Mouse (Mus musculus): Measurements from ENCODE around the gene Hoxa9.

The Hoxa9 gene

DNA sequence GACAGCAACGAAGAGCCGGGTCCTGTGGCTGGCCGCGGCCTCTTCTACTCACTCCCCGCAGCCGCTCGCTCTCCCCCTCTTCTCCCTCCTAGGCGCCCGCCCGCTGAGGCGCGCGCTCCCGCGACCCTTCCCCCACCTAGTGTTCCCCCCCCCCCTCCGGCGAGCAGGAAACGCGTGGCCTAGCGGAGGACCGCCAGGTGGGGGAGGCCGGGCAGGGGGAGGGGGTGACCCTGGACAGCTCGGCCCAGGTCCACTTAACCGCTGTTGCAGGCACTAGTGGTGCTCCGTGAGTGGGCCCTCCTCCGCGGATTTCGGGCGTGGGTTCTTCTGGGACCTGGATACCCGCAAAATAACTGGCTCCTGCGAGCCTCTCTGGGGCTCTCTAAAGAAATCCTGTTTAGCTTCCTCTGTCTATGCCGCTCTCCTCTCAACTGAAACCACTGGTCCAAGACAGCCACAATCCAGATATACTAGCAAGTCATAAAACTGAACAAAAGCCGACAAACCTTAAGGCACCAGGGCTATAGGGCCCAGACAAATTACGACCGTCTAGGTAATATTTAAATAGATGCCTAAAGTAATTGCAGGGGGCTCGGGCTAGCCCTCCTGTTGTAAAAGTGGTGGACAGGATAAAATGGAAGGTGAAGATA is at the start of gene Hoxa9:
TSS of gene Hoxa9 (minus strand) at position 574 of the 650 bp plus-strand sequence.
- DNase-seq (ENCODE audit: low read depth, low spot score): no peak

DNA sequence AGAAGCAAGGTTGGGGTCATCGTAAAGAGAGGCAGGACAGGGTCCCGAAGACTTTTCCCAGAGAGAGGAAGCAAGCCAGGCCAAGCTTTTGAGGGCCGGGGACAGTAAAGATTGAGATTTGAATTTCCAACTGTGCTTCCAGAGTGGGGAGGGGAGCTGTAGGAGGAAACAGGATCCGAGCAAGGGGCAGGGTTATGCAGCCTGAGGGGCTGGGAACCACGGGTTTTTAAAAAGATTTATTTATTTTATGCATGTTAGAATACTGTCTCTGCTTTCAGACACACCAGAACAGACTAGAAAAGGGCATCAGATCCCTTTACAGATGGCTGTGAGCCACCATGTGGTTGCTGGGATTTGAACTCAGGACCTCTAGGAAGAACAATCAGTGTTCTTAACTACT is 46.0 kb upstream of the Hoxa9 start:
- no peak for DNase-seq (ENCODE audit: low read depth, low spot score)

DNA sequence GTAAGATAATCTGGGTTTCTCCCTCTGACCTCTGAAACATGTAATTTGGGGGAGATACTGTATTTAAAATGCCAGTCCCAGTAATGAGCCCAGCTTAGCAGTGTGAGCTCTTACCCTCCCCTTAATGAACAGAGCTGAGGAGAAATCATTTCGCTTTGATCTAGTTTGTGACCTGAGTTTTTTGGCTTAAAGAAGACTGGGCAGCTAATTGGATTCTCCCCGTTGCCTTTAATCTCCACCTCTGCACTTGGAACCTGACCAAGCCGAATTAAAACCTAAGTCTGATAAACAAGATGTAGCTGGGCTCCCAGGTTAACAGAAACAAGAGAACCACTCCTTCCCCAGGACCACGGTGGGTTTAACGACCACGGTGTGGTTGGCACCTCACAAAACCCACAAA is 45.5 kb upstream of the Hoxa9 start:
- no peak for DNase-seq (ENCODE audit: low read depth, low spot score)

DNA sequence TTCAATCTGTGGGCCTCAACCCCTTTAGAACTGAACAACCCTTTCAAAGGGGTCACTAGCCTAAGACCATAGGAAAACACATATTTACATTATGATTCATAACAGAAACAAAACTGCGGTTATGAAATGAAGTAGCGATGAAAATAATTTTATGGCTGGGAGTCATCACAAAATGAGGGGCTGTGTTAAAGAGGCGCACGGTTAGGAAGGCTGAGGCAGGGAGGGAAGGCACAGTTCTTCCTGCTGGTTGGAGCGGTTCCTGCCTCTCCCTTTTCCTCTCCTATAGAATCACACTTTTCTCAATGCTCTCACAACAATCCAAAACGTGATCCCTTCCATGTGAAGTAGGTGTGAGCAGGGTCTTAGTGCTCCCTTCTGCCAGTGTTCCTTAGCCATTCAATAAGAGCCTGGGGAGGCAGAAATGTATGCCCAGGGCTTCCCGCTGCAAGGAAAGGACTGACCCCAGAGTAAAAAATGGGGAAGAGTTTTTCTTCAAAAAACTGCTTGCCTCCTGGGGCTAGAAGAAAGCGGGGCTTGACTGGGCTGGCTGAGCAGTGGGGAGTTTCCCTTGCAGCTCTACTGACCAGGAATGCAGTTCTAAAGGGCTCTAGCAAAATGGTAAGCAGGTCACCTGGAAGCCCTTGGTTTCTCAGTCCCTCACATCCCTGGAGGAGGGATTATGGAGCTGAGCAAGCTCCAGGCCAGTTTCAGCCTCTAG is 44.8 kb upstream of the Hoxa9 start:
- DNase-seq (ENCODE audit: low read depth, low spot score): no peak

DNA sequence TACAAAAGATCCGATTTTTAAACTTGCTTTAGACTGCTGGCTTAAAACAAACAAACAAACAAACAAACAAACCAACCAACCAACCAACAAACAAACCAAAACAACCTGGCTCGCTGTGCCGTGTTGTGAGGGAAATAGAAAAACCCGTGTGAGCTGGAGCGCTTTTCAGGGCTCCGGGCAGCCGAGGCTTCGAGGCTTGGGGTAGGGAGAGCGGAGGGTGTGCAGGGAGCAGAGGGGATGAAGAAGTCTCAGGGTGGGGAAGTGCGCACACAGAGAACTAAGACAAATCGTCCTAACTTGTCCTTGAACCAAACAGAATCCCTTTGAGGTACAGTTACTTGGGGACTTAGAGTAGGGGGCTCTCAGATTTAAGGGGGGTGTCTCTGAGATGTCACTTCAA is 43.7 kb upstream of the Hoxa9 start:
- no peak for DNase-seq (ENCODE audit: low read depth, low spot score)

DNA sequence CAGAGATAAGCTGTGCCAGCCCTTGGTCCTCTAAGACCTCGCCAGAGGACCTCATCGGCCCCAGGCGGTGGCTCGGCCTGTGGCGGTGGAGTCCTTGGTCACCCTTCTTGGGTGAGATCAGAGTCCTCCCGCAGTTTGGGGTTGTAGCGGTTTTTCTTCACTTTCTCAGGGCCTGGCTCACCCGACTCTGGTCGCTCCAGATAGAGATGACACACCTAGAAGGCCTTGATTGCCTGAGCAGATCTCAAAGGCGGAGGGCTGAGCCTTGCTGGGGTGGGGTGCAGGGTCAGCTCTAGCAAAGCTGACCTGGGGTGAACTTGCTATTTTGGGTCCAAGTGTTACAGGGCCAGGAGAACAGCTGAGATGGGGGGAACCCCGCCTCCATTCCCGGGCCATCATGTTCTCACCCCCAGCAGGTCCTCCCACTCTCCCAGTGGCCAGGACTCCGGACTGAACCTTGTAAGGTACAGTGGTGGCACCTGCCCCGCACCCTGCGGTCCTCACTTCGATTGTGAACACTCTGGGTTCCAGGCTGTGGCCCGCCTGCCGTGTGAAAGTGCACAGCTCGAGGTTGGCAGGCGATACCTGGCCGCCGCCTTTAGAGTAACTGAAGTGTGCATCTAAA is 42.9 kb upstream of the Hoxa9 start:
- DNase-seq (ENCODE audit: low read depth, low spot score): no peak

DNA sequence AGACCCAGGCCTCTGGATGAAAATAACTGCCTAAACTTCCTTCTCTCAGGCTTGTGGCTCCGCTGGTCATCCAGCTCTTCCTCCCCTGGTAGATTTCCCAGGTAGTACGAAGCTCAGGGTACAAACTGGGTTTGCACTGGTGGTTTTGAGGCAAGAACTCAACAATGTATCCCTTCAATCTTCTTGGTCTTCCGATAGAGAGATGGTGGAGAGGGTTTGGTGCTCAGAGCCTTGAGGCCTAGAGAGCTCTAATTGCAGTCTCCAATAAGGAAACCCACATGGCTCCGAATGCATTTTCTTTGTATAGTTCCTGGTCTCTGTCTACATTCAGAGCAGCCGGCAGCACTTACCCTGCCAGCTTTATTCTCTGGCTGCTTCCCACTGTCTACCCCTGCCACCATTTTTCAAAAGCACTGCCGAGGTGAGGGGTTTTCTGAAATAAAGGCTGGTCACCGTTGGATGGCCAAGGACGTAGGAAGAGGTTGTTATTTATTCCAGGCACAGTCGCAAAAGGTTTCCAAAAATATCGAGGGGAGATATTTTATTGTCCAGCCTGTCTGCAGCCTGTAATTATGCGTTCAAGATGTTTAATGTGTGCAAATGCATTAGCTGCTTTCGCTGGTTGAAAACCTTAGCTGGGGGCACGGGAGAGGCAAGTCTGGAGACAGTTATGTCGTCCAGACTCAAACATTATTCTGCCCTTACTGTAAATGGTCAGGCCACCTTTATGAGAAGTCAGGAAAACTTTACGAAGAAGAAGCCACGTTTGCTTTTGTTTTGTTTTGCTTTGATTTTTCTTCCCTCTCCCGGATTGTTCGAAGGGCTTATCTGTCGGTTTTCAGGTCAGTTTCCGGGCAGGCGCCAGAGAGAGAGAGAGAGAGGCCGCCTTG is 42.1 kb upstream of the Hoxa9 start:
- no peak for DNase-seq (ENCODE audit: low read depth, low spot score)

DNA sequence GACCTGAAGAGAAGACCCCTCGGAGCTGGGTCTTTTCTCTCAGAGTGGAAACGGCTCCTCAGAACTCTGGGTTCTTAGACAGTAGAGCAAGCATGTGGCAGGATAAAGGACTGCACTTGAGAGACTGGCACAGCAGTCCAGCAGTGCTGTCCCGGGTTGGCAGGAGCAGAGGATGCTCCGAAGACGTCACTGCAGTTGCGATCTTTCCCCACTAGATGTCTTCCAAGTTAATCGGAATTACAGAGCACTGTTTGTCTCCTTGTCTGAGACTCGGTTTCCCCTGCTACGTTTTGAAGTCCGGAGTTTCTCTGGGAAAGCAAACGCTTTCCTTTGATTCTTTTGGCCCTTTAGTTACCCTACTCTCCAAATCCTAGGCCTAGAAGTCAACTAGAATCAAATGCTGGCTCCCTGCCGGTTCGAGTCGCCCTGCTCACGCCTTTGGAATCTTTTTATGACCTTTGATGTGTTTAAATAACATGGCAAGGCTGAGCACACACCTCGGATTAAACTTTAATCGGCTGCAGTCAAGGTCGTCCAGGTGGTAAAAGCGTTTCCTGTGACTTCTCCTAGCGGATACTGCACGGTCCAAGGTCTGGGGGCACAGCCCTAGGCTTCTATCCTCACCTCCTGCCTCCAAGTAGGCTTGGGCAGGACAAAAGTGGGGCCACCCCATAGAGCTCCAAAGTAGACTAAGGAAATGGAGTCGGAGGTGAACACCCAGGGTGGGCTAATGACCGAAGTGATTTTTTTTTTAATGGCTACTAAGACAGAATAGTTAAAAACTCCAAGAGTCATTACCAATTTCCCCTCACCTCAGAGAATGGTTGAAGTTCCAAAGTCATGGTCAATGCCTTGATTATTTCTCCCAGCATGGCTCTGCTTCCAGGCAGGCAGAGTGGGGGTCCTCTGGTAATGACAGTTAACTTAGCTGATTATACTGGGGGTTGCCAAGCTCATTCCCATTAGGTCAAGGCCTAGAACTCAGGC is 39.9 kb upstream of the Hoxa9 start:
- DNase-seq (ENCODE audit: low read depth, low spot score): peak; percentile 47

DNA sequence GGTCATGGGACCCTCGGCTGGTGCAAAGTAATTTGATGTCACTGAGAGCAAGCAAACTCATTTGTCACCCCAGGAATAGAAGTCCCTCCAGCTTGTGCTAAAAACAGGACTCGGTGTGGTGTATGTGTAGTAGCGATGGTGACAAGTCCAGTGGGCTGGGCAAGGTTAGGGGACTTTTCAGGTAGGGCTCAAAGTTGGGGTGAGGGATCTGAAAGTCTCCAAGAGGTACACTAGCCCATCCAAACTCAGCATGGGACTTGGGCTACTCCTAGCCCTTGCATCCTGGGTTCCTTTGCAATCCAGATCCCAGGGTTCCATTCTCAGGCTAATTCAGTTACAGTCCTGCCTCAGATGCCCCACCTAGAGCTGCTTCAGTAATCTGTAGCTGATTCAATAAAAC is 37.9 kb upstream of the Hoxa9 start:
- DNase-seq (ENCODE audit: low read depth, low spot score): no peak

DNA sequence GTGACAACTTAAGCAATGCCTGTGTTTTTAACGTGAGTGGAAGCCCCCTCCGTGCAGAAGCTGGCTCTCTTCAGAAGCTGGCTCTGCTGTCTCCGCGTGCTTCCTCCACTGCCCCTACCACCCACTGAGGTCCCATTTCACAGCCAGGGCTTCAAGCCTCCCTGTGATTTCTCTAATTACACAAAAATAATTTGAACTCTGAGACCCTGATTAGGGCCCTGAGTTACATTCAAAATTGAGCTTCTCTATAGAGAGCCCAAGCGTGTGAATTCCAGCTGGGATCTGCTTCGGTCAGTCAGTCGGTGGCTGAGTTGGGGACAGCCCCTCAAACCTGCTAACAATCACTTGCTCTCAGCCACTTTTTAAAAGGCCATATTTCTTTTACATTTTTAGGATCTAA is 37.5 kb upstream of the Hoxa9 start:
- DNase-seq (ENCODE audit: low read depth, low spot score): no peak

DNA sequence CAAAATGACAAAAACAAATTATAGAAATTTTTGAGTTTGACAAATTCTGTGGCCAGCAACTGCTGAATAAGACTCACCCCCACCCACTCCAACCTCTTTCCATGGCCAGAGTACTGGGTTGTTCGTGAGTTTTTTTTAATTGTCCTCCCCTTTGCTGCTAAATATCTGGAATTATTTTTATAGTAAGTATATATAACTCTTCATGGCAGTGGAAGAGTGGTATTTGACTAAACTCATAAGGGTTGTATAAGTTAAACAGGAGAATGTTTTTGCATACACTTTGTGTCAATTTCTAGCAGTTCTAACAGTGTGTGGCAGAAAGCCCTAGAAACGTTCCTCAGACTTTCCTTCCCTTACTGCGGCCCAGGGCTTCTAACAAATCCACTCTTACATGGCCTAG is 36.8 kb upstream of the Hoxa9 start:
- DNase-seq (ENCODE audit: low read depth, low spot score): no peak

DNA sequence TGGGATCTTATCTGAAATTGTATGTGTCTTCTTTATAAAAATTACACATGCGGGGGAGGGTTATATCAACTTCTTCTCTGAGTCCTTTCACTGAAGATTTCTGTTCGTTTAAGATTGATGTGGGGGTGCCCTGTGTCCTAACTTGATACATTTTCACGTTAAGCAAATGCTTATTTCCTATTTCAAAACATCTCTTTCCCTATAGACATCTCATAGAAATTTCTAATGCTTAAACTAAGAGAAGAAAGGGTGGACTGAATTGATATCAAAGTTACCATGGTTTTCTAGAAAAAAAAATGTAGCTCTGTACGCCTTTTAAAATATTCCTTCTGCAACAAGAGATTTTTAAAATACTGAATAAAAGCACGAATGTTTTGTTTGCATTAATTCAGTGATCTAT is 36.3 kb upstream of the Hoxa9 start:
- DNase-seq (ENCODE audit: low read depth, low spot score): no peak

DNA sequence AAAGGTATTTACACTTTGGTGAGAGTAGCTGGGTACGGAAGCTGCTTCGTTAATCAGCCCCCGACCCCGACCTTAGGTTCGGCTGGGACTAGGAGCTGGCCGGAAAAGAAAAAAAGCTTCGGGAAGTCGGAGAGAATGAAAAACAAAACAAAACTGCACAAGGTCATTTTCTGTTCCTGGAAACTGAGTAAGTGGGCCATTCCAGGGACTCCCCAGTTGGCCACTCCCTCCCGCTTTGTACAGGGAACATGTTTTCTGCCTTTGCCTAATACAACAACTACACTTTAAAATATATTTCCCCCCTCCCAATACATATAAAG is 35.7 kb upstream of the Hoxa9 start:
- DNase-seq (ENCODE audit: low read depth, low spot score): no peak

DNA sequence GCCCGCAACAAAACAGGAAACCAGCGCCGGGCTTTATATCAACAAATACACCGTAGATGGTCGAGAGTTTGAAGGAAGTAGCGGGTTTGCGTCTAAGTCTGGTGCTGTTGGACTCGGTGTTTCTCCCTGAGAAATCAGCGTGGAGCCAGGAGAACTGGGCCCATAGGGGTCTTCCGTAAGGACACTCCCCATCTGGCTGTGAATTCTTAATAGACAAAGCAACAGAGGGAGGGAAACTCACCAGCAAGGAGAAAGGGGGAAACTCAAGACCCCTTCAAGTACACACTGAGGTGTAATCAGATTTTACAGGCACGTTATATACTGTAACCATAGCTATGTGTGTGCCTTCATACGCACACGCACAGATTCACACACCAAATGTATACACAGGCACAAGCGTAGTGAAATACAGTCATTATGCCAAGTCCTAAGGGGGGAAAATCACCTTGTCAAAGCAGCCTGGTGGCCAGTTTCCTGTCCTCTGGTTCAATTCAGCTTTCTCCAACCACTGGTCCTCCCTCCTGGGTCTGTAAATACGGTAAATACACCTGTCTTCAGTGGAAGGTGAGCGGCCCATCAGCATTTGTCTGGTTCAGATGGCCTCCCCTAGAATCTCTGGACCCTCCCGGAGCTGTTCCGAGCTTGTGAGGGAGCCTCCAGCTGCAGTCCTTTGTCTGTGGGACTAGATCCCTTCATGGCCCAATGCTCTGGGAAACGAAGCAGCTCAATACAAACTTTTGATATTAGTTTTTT is 35.2 kb upstream of the Hoxa9 start:
- DNase-seq (ENCODE audit: low read depth, low spot score): no peak

DNA sequence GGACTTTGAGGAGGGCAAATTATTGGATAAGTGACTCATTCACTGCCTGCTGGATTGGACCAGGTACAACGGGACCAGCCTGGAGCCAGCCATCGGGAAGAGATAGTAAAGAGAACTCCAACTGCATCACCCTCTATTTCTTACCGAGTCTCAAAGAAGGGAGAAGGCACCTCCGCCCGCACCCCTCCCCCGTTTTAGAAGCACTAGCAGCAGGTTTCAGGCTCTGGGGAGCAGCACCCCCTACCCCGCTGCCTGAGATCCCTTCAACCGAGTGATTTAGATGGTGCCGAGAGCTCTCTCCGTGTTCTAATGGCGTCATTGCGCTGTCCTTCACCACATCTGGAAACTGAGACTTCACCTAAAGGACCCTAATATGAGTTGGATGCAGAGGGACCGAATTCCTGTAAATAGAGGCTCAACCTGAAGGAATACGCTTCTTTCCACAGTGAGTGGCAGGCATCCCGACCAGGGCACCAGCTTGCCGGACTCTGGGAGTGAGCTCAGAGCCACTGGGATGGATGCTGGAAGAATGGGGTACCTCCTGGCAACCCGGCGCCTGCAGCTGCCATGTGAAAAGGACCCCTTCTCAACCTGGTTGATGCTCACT is 34.5 kb upstream of the Hoxa9 start:
- no peak for DNase-seq (ENCODE audit: low read depth, low spot score)

DNA sequence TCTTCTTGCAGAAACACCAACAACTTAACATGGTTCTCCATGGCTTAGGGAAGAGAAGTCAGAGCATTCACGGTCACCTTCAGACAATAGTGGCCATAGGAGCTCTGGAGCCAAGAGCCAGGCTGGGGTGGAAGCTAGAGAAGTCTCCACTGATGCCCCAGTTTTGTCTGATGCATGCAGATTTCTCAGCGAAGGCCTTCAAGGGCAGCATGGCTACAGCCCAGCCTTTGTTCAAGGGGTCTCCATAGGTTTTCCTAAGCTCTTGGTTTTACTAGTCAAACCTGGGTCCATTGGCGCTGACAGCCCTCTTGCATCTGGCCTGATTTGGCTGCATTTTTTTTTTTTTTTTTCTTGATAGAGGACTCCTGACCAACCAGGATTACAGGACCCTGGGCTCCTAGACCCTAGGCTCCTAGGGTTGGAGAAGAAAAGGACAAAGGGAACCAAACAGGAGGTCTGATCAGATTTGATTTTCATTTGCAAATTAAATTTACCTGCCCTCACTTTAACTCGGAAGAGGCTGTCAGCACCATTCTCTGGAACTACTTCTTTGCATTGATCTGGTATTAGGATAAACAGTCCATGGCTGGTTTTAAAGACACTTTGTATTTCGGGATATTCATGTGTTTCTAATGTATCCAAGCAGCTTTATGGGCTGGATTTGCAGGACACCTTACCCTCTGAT is 33.4 kb upstream of the Hoxa9 start:
- no peak for DNase-seq (ENCODE audit: low read depth, low spot score)

DNA sequence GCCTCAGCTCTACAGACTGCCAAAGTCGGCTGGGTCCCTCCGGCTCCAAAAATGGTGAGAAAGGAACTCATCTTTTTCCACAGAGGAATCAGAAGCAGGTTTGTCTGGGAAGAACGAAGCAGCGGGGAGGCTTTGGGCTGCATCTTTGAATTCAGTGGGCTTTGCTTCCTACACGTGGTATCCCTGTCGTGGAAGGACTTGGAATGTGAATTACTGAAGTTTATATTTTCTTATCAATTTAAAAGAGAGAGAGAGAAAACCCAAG is 32.4 kb upstream of the Hoxa9 start:
- no peak for DNase-seq (ENCODE audit: low read depth, low spot score)

DNA sequence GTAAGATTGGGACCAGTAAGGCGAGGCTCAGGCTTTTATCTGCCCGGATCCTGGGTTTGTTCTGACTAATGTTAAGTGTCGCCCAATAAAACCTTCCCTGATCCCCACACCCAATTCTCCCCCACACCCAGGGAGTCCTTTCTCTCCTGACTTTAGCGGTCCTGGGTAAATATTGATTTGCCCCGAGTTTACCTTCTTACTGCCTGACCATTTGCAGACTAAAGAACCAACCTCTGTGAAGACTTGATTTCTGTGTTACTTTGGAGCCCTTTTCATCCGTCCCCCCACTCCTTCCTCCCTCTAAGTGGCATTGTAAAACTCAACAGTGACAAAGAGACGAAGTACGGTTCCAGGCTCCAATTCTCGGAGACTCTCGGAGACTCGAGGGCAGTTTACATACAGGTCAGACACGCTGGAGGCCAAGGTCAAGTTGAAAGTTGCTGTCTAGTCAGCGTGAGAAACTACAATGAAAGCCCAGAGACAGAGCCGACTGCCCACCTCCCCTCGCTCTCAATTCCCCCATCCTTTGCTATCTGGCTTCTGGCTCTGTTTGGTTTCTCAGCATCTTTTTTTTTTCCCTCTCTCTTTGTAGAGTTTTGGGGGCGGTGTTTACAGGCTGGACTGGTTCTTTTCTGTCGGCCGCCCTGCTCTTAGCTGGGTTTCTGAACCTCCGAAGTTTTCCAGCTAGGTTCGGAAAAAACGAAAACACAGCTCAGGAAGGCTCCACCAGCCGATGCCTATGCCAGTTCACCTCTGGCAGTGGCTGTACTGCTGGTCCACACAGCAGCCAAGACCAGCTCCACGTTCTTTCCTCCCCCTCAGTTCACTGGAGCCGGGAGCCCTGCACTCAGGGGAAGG is 31.8 kb upstream of the Hoxa9 start:
- DNase-seq (ENCODE audit: low read depth, low spot score): no peak

All from retina, postnatal 7 days (tissue).